Mouse (Mus musculus) retina, adult 2 months (tissue): Measurements from ENCODE around the gene Tmem247.
A peak's percentile ranks its signal among the peaks of the same experiment; 100 is the strongest.

Experiments
- DNase-seq: peaks from one replicate; pipeline ENCODE4 v3.0.0-alpha.2; 2012; ENCODE audit warnings: low read depth, low spot score

The Tmem247 gene

DNA sequence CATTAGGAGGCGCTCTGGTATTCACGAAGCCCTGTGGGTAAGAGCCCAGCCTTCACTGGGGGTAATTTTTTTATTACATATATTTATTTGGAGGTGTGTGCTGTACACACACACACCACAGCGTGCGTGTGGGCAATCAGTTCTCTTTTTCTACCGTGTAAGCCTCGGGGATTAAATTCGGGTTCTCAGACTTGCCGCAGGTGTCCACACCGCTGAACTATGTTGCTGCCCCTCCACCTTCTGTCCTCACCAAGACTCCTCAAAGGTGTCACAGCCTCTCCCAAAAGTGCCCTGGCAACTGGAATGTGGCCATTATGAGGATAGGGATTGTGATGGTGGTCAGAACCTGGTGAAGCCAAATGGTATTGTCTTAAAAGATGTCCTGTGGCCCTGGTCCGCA, at the start of gene Tmem247:
Tmem247 (plus strand) TSS at position 301 of the 400 bp plus-strand sequence.
- DNase-seq = no peak

DNA sequence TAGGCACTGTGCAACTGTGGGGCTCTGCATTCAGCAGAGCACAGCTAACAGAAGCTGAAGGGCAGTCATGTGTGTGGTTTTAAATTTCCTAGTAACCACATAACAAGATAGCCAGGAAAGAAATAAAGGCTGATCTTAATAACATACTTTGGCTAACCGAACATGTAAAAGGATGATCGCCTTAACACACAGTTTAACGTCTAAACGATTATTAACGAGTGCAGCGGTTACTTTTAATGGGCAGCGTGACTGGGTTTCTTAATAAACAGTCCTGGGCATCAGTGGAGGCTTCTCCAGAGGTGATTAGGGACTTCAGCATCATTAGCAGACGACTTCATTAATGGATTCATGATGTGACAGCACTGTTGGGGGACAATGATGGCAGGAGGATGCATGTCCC, 46.6 kb upstream of the Tmem247 start:
- DNase-seq = no peak

GRCm38 (mm10) chr17:86872643-86873042, 44.5 kb upstream of the Tmem247 start:
- no peak for DNase-seq

DNA sequence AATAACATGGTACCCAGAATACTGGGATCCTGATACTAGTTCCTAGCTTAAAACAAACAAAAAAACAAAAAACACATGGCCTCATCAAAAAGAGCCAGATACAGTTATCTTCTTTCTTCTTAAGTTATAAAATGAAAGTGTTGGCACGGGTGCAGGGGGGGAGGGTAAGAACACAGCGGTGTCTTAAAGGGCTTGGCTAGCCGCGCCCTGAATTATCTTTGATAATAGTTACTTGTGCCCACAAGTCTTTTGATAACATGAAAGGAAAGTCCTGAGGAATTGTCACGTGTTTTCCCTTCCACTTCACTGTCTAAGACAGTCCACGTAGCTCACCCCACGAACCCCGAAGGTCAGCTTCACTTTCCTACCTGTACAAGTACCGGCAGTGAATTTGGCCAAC, 40.2 kb upstream of the Tmem247 start:
- DNase-seq = no peak

DNA sequence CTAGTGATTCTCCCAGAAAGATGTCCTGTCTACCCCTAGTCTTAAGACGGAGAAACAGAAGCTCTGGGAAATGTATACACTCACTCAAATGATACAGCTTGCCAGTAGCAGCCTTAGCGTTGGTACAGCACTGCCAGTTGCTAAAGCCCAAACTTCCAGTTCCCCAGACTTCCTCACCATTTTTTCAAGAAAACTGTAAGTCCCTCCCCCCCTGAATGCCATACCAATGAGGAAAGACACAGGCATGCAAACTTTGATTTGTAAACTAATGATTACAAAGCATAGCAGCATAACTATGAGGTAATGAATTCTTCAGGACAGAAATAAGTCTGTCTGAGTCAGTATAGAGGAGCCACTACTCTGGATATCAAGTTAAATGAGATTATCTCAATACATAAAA, 39.4 kb upstream of the Tmem247 start:
- DNase-seq = no peak

DNA sequence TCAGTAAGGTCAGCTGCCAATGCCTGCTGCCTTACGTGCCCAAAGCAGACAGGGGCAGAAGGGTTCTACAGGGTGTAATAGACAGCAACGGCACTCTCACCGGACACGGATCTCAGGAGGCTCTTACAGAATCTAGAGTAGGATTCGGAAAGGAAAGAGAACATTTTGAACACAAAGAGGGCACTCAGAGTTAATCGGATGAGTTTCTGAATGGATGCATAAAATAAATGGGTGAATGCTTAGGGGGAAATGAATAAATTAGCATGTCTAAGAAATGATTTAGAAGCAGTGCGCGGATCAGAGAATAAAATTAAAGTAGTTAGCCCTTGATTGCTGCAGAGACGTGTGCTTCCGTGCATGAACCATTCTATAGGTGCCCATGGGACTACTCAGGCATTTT, 37.1 kb upstream of the Tmem247 start:
- no peak for DNase-seq

DNA sequence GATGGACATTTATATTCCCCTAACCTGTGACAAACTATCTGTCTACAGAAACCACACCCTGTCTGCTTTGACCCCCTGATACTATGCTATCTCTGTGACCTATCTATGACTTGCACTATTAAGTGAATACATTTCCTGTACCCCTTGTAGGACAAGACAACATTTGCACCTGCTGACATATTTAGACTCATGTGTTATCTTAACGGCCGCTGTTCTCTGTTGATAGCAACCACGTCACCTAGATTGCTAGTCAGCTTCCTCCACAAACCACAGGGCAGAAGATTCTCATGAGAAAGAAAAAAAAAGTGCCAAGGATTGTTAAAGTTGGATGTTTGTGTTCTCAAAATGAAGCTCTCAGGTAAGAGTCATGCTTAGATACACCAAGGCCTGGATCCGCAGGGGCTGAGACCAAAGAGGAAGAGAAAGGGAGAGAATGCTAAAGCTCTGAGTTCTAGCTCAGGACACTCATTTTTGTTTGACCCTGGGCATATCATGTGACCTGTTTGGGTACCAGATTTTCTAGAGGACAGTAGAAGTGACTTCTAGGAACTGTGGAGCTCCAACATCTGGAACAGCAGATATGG, 36.6 kb upstream of the Tmem247 start:
- no peak for DNase-seq

- DNase-seq = no peak
Observed at GRCm38 (mm10) chr17:86895191-86895590, 22.0 kb upstream of the Tmem247 start.

- DNase-seq = no peak
Observed at GRCm38 (mm10) chr17:86897486-86898165, 19.5 kb upstream of the Tmem247 start.

- no peak for DNase-seq
Observed at GRCm38 (mm10) chr17:86899821-86900220, 17.3 kb upstream of the Tmem247 start.

GRCm38 (mm10) chr17:86900564-86900963, 16.6 kb upstream of the Tmem247 start:
- no peak for DNase-seq

DNA sequence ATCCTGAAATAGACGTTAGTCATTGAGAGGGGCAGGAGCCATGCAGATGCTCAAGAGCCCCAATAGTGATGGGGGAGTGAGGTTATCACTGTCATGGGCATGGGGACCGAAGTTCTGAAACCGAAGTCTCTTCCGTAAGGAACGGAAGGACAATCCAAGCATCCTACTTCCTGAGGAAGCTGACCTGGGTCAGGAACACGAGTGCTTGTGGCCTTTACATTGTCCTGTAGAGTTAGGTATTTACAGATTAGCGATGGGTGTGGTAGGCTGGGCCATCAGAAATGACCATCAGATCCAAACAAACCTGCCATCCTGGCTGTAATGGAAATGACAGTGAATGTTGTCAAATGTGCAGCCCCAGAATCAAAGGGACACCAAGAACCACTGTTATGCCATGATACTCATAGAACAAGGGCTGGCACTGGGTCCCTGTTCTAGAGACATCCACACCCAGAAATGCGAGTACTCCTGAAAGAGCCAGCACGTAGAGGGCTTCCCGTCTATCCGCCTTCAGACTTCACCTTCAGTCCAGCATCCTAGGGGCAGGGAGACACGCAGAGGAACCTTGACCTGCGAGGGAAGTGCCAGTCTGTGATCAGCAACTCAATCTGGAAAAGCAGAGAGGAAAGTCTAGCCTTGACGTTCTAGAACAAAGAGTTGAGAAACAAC, 14.6 kb upstream of the Tmem247 start:
- DNase-seq = no peak

- no peak for DNase-seq
Observed at GRCm38 (mm10) chr17:86903596-86903995, 13.6 kb upstream of the Tmem247 start.

DNA sequence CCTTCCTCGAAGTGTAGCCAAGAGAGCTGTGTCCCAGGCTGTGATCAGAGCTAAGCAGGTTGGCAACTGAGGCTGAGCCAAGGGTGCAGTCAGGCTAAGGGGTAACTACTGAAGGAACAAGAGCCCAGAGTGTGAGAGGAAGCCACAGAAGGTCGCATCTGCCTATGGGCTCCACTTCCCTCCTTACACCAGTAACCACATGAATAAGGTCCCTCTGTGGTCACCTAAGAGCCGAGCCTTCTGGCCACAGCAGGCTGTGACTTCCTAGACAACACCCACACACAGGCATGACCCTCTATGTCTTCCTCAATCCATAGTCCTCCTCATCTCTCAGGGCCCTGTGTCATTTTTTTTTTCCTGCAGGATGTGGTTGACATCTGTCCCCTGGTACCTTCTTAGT, 12.9 kb upstream of the Tmem247 start:
- DNase-seq = no peak

GRCm38 (mm10) chr17:86905297-86906135, 11.6 kb upstream of the Tmem247 start:
- no peak for DNase-seq

DNA sequence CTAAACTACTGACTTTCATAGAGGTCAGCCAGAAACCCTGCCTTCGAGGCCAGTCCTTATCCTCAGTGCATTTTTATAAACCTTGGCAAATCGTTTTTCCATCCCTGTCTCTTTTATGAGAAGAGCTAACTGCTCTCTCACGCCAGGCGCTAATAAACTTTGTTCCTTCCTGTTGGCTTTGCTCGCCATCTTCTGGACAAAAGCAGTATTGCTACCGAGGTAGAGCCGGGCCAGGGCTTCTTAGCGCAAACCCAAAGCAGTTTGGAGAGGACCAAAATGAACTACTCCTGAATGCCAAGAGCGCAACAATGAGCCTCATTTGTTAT, 11.0 kb upstream of the Tmem247 start:
- peak; percentile 65 for DNase-seq

DNA sequence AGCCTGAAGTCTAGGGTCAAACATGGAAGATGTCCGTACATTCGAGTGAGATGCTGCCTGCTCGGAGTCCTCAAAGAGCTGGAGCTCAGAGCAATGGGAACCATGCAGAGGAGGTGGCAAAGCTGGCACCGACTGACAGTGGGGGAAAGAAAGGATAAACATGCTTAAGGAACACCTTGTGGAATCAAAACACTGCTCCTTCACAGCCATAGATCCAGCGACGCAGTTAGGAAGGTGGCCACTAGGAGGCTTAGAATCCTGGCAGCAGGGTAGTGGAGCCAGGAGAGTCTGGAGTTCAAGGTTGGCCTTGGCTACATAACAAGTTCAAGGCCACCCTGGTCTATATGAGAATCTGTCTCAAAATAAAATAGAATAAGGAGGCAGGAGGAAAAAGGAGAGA, 10.5 kb upstream of the Tmem247 start:
- no peak for DNase-seq

- no peak for DNase-seq
Observed at GRCm38 (mm10) chr17:86907092-86907491, 10.1 kb upstream of the Tmem247 start.

DNA sequence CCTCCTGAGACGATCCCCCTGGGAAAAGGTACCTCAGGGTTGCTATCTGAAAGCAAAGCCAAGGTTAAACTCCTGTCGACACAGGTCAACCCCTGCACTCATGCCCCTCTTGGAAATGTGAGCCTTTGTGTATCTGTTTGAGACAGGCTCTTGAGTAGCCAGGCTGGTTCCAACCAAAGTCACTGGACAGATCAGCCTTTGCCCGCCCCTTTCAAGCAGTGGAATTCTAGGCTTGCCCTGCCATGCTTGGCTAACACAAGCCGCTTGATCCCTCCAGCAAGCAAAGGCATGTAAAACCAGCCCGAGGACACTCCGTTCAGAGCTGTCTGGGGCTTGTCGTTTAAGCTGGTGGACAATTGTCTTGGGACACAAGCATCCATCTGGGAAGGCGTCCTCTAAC, 8.8 kb upstream of the Tmem247 start:
- DNase-seq = no peak

DNA sequence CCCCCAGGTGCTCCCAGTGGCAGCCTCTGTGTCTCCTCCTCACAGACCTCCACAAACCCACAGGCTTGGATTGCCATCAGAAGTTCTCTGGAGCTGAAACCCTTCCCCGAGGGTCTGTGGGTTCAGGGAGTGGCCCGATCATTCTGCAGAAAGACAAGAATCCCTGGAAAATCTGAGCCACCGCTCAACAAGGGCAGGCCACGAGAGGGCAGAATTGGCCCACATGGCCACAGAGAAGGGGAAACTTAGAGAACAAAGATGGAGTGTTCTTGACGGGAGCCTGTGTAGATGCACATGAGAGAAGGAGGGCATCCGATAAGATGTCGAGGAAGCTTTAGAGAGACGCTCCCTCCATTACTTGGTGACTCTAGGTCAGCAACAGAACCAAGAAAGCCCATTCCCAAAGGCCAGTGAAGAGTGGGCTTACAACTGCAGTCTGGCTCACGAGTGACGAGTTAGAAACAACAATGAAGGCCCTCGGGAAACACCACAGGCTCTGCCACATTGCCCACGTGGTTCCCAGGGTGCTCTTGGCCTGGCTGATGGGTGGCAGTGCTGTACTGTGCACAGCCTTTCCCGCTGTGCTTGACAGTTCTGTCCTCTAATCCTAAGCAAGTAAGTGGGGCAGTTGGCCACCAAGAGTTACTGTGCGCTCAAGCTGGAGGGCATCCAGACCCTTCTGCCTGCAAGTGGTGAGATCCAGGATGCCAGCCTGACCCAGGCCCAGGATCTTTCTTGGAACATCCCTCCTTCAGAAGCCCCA, 7.2 kb upstream of the Tmem247 start:
- no peak for DNase-seq

DNA sequence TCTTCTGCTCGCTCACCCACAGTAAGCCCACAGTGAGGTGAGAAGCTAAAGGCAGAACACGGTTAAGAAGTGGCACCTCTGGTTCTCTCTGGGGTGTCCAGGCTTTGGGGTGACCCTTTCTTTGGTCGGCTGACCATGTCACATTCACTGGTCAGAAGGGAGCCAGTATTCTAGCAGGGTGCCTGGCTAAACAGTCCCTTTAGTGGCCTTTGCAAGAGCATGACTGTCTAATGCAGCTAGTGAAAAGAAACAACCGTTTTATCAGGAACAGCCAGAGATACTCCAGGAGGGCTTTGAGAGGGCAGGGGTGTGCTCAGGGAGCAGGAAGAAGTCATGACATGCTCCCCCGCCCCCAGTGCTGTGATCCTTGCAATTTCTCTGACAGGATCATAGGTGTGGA, 5.9 kb upstream of the Tmem247 start:
- no peak for DNase-seq
